Mouse (Mus musculus) forebrain, embryonic 12.5 days (tissue): ENCODE results near the gene Ccdc154. TPM values are rescaled to one million over a fixed set of nuclear protein-coding genes. Genes with fewer than 3 reads are reported as not detected.
"Not testable (repeated sequence)": the region's sequence is repeated elsewhere in the genome, so short reads cannot be mapped to it uniquely, and the experiment has no call there.

Experiments used
- ATAC-seq: fragments of 200-750 bp; cut with Nextera tagmentation; 2 replicates; pipeline ENCODE4 v1.8.0; 2017; ENCODE audit warnings: moderate TSS enrichment; ENCODE audit not compliant: low FRiP score
- H3K27ac ChIP-seq: fragments of 300-500 bp; sonication (generic); 2 replicates; pipeline ENCODE4 v1.5.1; 2016; ENCODE audit warnings: mild to moderate bottlenecking
- H3K27me3 ChIP-seq: fragments of 300-500 bp; sonication (generic); 2 replicates; pipeline ENCODE4 v1.6.1; 2016; ENCODE audit warnings: mild to moderate bottlenecking
- H3K36me3 ChIP-seq: fragments of 300-500 bp; sonication (generic); replicated peaks from 2 replicates; pipeline ENCODE4 v1.6.1; 2016; ENCODE audit warnings: mild to moderate bottlenecking
- H3K4me1 ChIP-seq: fragments of 300-500 bp; sonication (generic); 2 replicates; pipeline ENCODE4 v1.6.1; 2016
- H3K4me2 ChIP-seq: fragments of 300-500 bp; sonication (generic); 2 replicates; pipeline ENCODE4 v1.6.1; 2016; ENCODE audit warnings: mild to moderate bottlenecking, moderate library complexity
- H3K4me3 ChIP-seq: fragments of 300-500 bp; sonication (generic); replicated peaks from 2 replicates; pipeline ENCODE4 v1.5.1; 2016; ENCODE audit warnings: mild to moderate bottlenecking
- H3K9ac ChIP-seq: fragments of 300-500 bp; sonication (generic); 2 replicates; pipeline ENCODE4 v1.6.1; 2016; ENCODE audit warnings: mild to moderate bottlenecking
- H3K9me3 ChIP-seq: fragments of 300-500 bp; sonication (generic); 2 replicates; pipeline ENCODE4 v1.6.1; 2016
- WGBS: fragments of 180-500 bp; shearing (Covaris S2); methylation state at CpG from one replicate; pipeline ENCODE4 v1.1.7; 2016; 5-methylcytosine and 5-hydroxymethylcytosine counted together
- polyA plus RNA-seq: library from polyadenylated mRNA; unstranded; fragments of >200 nt; fragmentation: Nextera tagmentation; extraction: Ambion mirVana; gene quantifications from 2 replicates; pipeline ENCODE4 v1.2.1, GENCODE M21; 2016

Gene Ccdc154
- polyA plus RNA-seq = not detected in 2 replicates

GRCm38 (mm10) chr17:25162161-25162560 is at the start of gene Ccdc154:
TSS of gene Ccdc154 (plus strand) at chr17:25162461.
- Histone ChIP-seq H3K4me1 (no peaks in the 10 kb centered on the region), H3K9me3 (no peaks in the 10 kb centered on the region), H3K4me3 (no peak within 1 kb of the TSS), H3K36me3 (peaks cover 32% of the 10 kb centered on the region), H3K27ac (no peak within 1 kb of the TSS), H3K4me2 (no peak within 1 kb of the TSS), H3K27me3 (no peaks in the 10 kb centered on the region), H3K9ac (no peak within 1 kb of the TSS)
- no peak for ATAC-seq
- WGBS = 85% methylated on average over 1 of the region's 1 CpGs

- Histone ChIP-seq H3K4me2 (peak overlapping the region; percentile 97), H3K4me3 (peak overlapping the region; percentile 63), H3K9me3 (no peaks in the 10 kb centered on the region), H3K27ac (peak overlapping the region; percentile 90), H3K27me3 (peaks cover 5% of the 10 kb centered on the region; the same call in 1 of the 2 replicates), H3K9ac (peak overlapping the region; percentile 81), H3K4me1 (peaks cover 14% of the 10 kb centered on the region), H3K36me3 (peaks cover 17% of the 10 kb centered on the region)
- WGBS = 11% methylated on average over 23 of the region's 23 CpGs
- ATAC-seq = peak; percentile 63
These were observed 47.2 kb upstream of the Ccdc154 start for GRCm38 (mm10) chr17:25114908-25115645.

GRCm38 (mm10) chr17:25115664-25116432 is 46.4 kb upstream of the Ccdc154 start, which contains the start of gene Telo2:
TSS of gene Telo2 (minus strand) at chr17:25115967.
- peaks cover 9% of the 10 kb centered on the region for H3K36me3 ChIP-seq
- peaks cover 14% of the 10 kb centered on the region for H3K4me1 ChIP-seq
- peak within 1 kb of the TSS; percentile 81 for H3K9ac ChIP-seq
- ATAC-seq = peak; percentile 97
- peak within 1 kb of the TSS; percentile 97 for H3K4me2 ChIP-seq
- no peaks in the 10 kb centered on the region for H3K9me3 ChIP-seq
- H3K27ac ChIP-seq = peak within 1 kb of the TSS; percentile 90
- peaks cover 8% of the 10 kb centered on the region; the same call in 1 of the 2 replicates for H3K27me3 ChIP-seq
- peak within 1 kb of the TSS; percentile 63 for H3K4me3 ChIP-seq
- WGBS = 6% methylated on average over 40 of the region's 40 CpGs

DNA sequence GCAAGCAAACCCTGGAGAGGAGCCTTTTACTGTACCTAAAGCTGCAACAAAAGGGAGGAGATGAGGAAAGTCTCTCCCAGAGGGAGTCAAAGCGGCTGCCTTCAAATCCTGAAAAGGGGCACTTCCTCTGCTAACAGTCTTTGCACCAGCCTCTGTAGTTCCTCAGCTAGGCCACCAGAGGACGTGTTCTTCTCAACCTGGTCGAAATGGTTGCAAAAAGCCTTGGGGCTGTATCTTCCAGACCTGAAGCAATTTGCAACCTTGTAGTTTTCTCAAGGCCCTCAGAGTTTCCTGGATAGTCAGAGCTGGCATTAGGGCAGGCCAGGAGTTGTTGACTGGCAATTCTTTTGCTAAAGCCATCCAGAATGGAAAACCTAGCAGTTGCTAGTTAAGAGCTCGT is 45.0 kb upstream of the Ccdc154 start:
- H3K4me2 ChIP-seq = no peak overlapping the region

DNA sequence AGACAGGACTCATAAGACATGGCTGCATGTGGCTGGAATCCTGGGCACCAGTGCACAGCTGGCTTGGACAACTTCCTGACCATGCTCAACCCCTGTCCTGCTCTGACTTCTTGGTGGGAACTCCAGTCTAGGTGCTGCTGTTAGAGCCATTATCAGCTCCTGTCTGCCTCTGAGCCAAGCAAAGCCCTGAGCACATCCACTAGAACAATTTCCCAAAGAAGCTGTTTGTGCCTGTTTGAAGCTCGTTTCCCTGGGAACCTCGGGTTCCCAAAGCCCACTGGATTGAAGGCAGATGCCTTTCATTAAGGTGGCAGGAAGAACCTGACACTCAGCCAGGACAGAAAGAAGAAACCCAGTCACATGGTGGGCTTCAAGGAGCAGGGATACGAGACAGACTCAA is 41.9 kb upstream of the Ccdc154 start, which contains the start of gene Ptx4:
Gene Ptx4 (plus strand): TSS at position 355 of the 400 bp plus-strand sequence.
- WGBS = 52% methylated on average over 3 of the region's 3 CpGs
- H3K9ac ChIP-seq = no peak within 1 kb of the TSS
- H3K27me3 ChIP-seq = peaks cover 25% of the 10 kb centered on the region
- ATAC-seq = no peak
- no peak within 1 kb of the TSS for H3K4me2 ChIP-seq
- H3K9me3 ChIP-seq = no peaks in the 10 kb centered on the region
- no peak within 1 kb of the TSS for H3K27ac ChIP-seq
- no peak within 1 kb of the TSS for H3K4me3 ChIP-seq
- H3K36me3 ChIP-seq = no peaks in the 10 kb centered on the region
- peaks cover 5% of the 10 kb centered on the region; the same call in 1 of the 2 replicates for H3K4me1 ChIP-seq

More for the DNA sequence above, 45.0 kb upstream of the Ccdc154 start:
- no peak for ATAC-seq
- no peak overlapping the region for H3K27ac ChIP-seq
- H3K9me3 ChIP-seq = no peaks in the 10 kb centered on the region
- peaks cover 14% of the 10 kb centered on the region for H3K4me1 ChIP-seq
- WGBS = 31% methylated on average over 4 of the region's 4 CpGs
- no peak overlapping the region for H3K9ac ChIP-seq
- H3K4me3 ChIP-seq = no peak overlapping the region
- H3K27me3 ChIP-seq = peaks cover 11% of the 10 kb centered on the region; the same call in 1 of the 2 replicates
- 0 out of 2 replicates have a peak, but pooled peaks cover 7% of the 10 kb centered on the region for H3K36me3 ChIP-seq

GRCm38 (mm10) chr17:25123979-25124378 is 38.3 kb upstream of the Ccdc154 start:
- no peaks in the 10 kb centered on the region for H3K36me3 ChIP-seq
- peaks cover 25% of the 10 kb centered on the region for H3K27me3 ChIP-seq
- H3K27ac ChIP-seq = no peak overlapping the region
- H3K4me1 ChIP-seq = no peaks in the 10 kb centered on the region
- no peak overlapping the region for H3K4me2 ChIP-seq
- no peak for ATAC-seq
- no peak overlapping the region for H3K4me3 ChIP-seq
- no peaks in the 10 kb centered on the region for H3K9me3 ChIP-seq
- 31% methylated on average over 7 of the region's 7 CpGs for WGBS
- no peak overlapping the region for H3K9ac ChIP-seq

DNA sequence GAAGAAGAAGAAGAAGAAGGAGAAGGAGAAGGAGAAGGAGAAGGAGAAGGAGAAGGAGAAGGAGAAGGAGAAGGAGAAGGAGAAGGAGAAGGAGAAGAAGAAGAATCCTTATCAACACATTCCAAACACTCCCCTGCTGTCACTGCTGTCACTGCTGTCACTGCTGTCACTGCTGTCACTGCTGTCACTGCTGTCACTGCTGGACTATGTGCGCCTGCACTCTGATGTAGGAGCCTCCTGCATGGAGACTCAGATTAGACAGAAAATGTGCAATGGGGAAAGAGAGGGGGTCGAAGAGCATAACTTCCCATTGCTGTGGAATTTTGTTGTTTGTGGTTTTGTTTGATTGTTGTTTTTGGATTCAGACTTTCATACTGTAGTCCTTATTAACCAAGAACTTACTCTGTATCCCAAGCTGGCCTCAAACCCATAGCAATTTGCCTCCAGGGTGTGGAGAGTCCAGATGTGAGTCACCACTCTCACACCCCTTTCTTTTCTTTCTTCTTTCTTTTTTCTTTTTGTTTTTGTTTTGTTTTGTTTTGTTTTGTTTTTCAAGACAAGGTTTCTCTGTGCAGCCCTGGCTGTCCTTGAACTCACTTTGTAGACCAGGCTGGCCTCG is 36.7 kb upstream of the Ccdc154 start:
- WGBS = 71% methylated on average over 3 of the region's 3 CpGs
- not testable (repeated sequence) for H3K27ac ChIP-seq, H3K4me3 ChIP-seq, H3K4me2 ChIP-seq, H3K36me3 ChIP-seq, H3K9me3 ChIP-seq, ATAC-seq, H3K4me1 ChIP-seq, H3K9ac ChIP-seq
- H3K27me3 ChIP-seq = peaks cover 24% of the 10 kb centered on the region

DNA sequence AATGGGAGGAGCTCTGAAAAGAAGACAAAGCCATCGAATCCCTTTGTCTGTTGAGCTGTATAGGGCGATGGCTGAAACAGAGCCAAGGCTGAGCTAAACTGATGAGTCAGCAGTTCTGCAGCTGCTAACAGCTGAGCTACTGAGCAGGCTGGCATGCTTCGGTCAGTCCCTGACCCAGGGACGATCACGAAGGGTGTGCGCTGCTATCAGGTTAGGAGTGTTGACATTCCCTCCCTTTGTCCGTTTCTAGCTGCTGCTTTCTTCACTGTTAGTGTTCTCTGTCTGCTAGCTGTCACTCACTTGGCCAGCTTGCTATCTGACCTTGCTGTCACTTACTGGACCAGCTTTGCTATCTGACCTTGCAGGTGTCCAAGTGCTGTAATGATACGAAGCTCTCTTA is 35.2 kb upstream of the Ccdc154 start:
- no peak overlapping the region for H3K27ac ChIP-seq
- ATAC-seq = no peak

DNA sequence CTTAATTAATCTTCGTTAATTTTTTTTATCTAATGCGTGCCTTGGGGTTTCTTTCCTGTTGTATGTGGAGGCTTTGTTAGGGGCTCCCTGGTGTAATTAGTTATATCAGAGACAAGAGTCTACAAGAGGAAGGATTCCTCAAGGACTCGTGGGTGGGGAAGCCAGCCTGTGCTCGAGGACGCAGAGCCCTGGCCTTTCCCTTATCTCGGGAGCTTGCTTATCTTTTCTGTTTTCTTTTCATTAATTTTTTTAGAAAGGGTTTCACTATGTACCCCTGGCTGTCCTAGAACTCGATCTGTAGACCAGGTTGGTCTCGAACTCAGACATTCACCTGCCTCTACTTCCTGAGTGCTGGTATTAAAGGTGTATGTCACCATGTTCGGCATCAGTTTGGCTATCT is 34.6 kb upstream of the Ccdc154 start:
- ATAC-seq = no peak
- no peaks in the 10 kb centered on the region for H3K9me3 ChIP-seq
- H3K27ac ChIP-seq = no peak overlapping the region
- peaks cover 17% of the 10 kb centered on the region for H3K27me3 ChIP-seq
- H3K4me1 ChIP-seq = no peaks in the 10 kb centered on the region
- no peaks in the 10 kb centered on the region for H3K36me3 ChIP-seq
- H3K4me3 ChIP-seq = no peak overlapping the region
- no peak overlapping the region for H3K4me2 ChIP-seq
- no peak overlapping the region for H3K9ac ChIP-seq
- 78% methylated on average over 9 of the region's 9 CpGs for WGBS

More for the DNA sequence above, 35.2 kb upstream of the Ccdc154 start:
- H3K4me1 ChIP-seq = no peaks in the 10 kb centered on the region
- H3K27me3 ChIP-seq = peaks cover 19% of the 10 kb centered on the region
- 71% methylated on average over 8 of the region's 8 CpGs for WGBS
- no peaks in the 10 kb centered on the region for H3K36me3 ChIP-seq
- H3K4me3 ChIP-seq = no peak overlapping the region
- H3K4me2 ChIP-seq = no peak overlapping the region
- no peak overlapping the region for H3K9ac ChIP-seq
- no peaks in the 10 kb centered on the region for H3K9me3 ChIP-seq

DNA sequence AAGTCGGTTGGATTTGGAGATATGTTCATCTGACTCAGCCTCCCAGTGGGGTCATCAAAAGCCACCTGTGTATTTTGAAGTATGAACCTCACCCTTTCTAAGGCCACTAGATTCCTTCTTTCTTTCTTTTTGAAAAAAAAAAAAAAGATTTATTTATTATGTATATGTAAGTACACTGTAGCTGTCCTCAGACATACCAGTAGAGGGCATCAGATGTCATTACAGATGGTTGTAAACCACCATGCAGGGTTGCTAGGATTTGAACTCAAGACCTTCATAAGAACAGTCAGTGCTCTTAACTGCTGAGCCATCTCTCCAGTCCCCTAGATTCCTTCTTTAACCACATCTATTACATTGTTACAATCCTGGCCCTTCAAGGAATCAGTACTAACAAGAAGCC is 32.2 kb upstream of the Ccdc154 start:
- H3K4me1 ChIP-seq = peaks cover 12% of the 10 kb centered on the region
- H3K27me3 ChIP-seq = peaks cover 4% of the 10 kb centered on the region; the same call in 1 of the 2 replicates
- H3K9me3 ChIP-seq = no peaks in the 10 kb centered on the region
- no peak for ATAC-seq
- no peak overlapping the region for H3K4me2 ChIP-seq
- WGBS = 91% methylated on average over 1 of the region's 1 CpGs
- H3K36me3 ChIP-seq = no peaks in the 10 kb centered on the region
- no peak overlapping the region for H3K9ac ChIP-seq
- H3K4me3 ChIP-seq = no peak overlapping the region
- H3K27ac ChIP-seq = no peak overlapping the region

DNA sequence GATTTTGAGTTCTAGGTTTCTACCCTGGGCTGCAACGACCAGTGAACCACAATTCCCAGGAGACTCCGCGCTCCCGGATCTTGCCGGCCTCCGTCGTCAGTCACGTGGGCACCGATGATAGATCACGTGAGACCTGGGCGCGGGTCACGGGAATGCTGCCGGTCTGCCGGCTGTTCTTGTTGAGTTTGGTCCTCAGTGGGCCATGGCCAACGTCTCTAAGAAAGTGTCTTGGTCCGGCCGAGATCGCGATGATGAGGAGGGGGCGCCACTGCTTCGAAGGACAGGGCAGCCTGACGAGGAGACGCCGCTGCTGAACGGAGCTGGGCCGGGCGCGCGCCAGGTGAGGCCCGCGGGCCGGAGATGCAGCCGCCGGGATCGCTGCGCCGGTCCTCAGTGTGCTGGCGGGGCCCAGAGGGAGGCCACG is 29.0 kb upstream of the Ccdc154 start, which contains the start of gene Clcn7:
Gene Clcn7 (plus strand): TSS at position 117 of the 424 bp plus-strand sequence.
- no peak within 1 kb of the TSS for H3K27ac ChIP-seq
- ATAC-seq = peak; percentile 98

GRCm38 (mm10) chr17:25135622-25136021 is 26.6 kb upstream of the Ccdc154 start:
- H3K4me3 ChIP-seq = no peak overlapping the region
- no peak for ATAC-seq
- no peak overlapping the region for H3K27ac ChIP-seq
- H3K4me1 ChIP-seq = peaks cover 12% of the 10 kb centered on the region
- WGBS = 88% methylated on average over 6 of the region's 6 CpGs
- H3K27me3 ChIP-seq = no peaks in the 10 kb centered on the region
- no peaks in the 10 kb centered on the region for H3K9me3 ChIP-seq
- 0 out of 2 replicates have a peak, but pooled peaks cover 3% of the 10 kb centered on the region for H3K36me3 ChIP-seq
- no peak overlapping the region for H3K4me2 ChIP-seq
- no peak overlapping the region for H3K9ac ChIP-seq

More for the DNA sequence above, 29.0 kb upstream of the Ccdc154 start, which contains the start of gene Clcn7:
- Histone ChIP-seq H3K36me3 (0 out of 2 replicates have a peak, but pooled peaks cover 3% of the 10 kb centered on the region), H3K27me3 (peaks cover 4% of the 10 kb centered on the region; the same call in 1 of the 2 replicates), H3K4me2 (peak within 1 kb of the TSS; percentile 68), H3K9ac (peak within 1 kb of the TSS; percentile 82), H3K4me1 (peaks cover 12% of the 10 kb centered on the region), H3K4me3 (peak within 1 kb of the TSS; percentile 92), H3K9me3 (no peaks in the 10 kb centered on the region)
- WGBS = under 1% methylated on average over 40 of the region's 40 CpGs
